Mouse (Mus musculus) adrenal gland, adult 18-20 months (tissue): ENCODE measurements around the gene Cnot10. TPM values are rescaled to one million over a fixed set of nuclear protein-coding genes. Genes with fewer than 3 reads are reported as not detected.

Experiments
- DNase-seq, 2 experiments: peaks; one replicate each; pipeline ENCODE4 v3.0.0; 2021 to 2022; ENCODE audit warnings: low spot score in 2 of 2
- total RNA-seq, 2 experiments: library from RNA; stranded (reverse); gene quantifications; 1 replicate in 1 of 2; 2 replicates in 1 of 2; pipeline ENCODE4 v1.2.3; 2021

Cnot10 gene
- total RNA-seq, 2 experiments from 2014 or later = 28.7 to 34.2 TPM

- no peak for DNase-seq
Observed at GRCm38 (mm10) chr9:114549117-114549516, 90.9 kb downstream of the Cnot10 start.

- no peak for DNase-seq
Observed at GRCm38 (mm10) chr9:114548496-114548895, 91.5 kb downstream of the Cnot10 start.

GRCm38 (mm10) chr9:114547643-114548077, 92.3 kb downstream of the Cnot10 start:
- no peak for DNase-seq

- no peak for DNase-seq
Observed at GRCm38 (mm10) chr9:114546765-114547164, 93.2 kb downstream of the Cnot10 start.

- DNase-seq = no peak
Observed at GRCm38 (mm10) chr9:114544754-114545393, 95.1 kb downstream of the Cnot10 start.

GRCm38 (mm10) chr9:114543882-114544753, 95.9 kb downstream of the Cnot10 start:
- no peak for DNase-seq

- no peak for DNase-seq
Observed at GRCm38 (mm10) chr9:114541279-114541741, 98.7 kb downstream of the Cnot10 start.

GRCm38 (mm10) chr9:114538996-114539563, 100.9 kb downstream of the Cnot10 start:
- DNase-seq = no peak

- no peak for DNase-seq
Observed at GRCm38 (mm10) chr9:114536628-114537027, 103.4 kb downstream of the Cnot10 start.

Other genes starting within 250 kb of the Cnot10 start
- gene Crtap, start 249.5 kb downstream of the Cnot10 start, total RNA-seq = 10 to 100 TPM; 95.3 to 98.3 TPM
- 10 to 100 TPM; 22.9 to 29.5 TPM for gene Glb1, start 239.1 kb downstream of the Cnot10 start, total RNA-seq
- 1 to 10 TPM; 5.4 to 6.3 TPM for gene Tmppe, start 239.1 kb downstream of the Cnot10 start, total RNA-seq
- not detected for gene Ccr4, start 135.3 kb downstream of the Cnot10 start, total RNA-seq
- not detected for gene C130032M10Rik, start 124.5 kb downstream of the Cnot10 start, total RNA-seq
- gene Trim71, start 75.8 kb downstream of the Cnot10 start, total RNA-seq = not detected
- gene Dync1li1, start 48.6 kb upstream of the Cnot10 start, total RNA-seq = 10 to 100 TPM; 42.0 to 44.7 TPM
- gene Cmtm6, start 90.9 kb upstream of the Cnot10 start, total RNA-seq = 100 to 1,000 TPM in 1 of 2 experiments, 10 to 100 TPM in 1; 59.9 to 106 TPM
- gene Cmtm7, start 141.7 kb upstream of the Cnot10 start, total RNA-seq = 10 to 100 TPM; 18.3 to 34.4 TPM
- gene Cmtm8, start 204.0 kb upstream of the Cnot10 start, total RNA-seq = 1 to 10 TPM; 5.8 to 7.3 TPM